In the genomic region with DNA sequence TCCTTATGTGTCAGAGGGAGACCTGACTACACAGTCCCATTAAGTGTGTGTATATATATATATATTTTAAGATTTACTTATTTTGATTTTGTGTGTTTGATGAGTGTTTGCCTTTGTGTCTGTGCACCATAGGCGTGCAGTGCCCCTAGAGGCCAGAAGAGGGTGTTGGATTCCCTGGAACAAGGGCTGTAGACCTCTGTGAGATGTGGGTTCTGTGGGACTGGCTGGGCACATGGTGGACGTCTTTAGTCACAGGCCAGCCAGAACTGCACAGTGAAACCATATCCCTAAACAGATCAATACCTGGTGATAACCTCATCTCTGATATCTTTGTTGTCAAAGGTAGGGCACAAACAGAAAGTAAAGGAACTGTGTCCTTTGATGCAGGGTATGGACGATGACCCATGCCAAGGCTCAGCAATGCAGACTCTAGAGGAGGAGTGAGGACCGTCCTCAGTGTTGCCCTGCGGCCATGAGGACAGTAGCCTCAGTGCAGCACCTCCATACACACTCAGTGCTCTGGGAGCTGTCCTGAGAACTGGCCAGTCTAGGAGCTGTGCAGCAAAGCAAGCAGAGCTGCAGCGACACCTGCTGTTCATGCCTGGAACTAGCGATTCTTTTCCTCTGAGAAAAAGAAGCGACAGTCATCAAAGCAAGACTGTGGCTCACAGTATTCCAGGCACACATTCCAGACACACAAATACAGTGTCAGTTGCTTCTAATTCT, we compare ENCODE assay signal across 8 mouse cellular contexts. TPM values are rescaled to one million over a fixed set of nuclear protein-coding genes. Genes with fewer than 3 reads are reported as not detected.
A peak's percentile ranks its signal among the peaks of the same experiment; 100 is the strongest.
DNase-seq lines count a peak whose midpoint lies in the region.

No protein-coding gene starts in this region.

- intact Hi-C loops in heart, postnatal 14 days (cut with DNase I) = loop anchor here (10.0 kb wide), 1 partner anchor 204 kb away; a partner anchor contains a TSS

- H3K36me3 ChIP-seq in embryonic facial prominence, embryonic 10.5 days (replicated peaks) = peaks cover 89% of the 10 kb centered on the region

- 62% methylated on average over 8 of the region's 8 CpGs for WGBS in embryonic facial prominence, embryonic 10.5 days

- peaks cover 8% of the 10 kb centered on the region; the same call in 1 of the 2 replicates for H3K9me3 ChIP-seq in embryonic facial prominence, embryonic 10.5 days

- no peak overlapping the region for H3K27ac ChIP-seq in embryonic facial prominence, embryonic 10.5 days (replicated peaks)

- no peak overlapping the region for H3K4me3 ChIP-seq in embryonic facial prominence, embryonic 10.5 days

- peaks cover 10% of the 10 kb centered on the region for H3K4me1 ChIP-seq in embryonic facial prominence, embryonic 10.5 days

- peak; percentile 29 to 47 for DNase-seq in CD8-positive naive resting alpha-beta T cell, adult 2 months (ENCODE audit: low read depth in 2 of 2, low spot score in 2 of 2)
- DNase-seq in adrenal gland, postnatal 14 days = peak; percentile 84
- DNase-seq in embryonic facial prominence, embryonic 10.5 days (ENCODE audit: low spot score) = peak; percentile 72
- peak; percentile 61 to 79 for DNase-seq in heart, postnatal 14 days
- DNase-seq in layer of hippocampus, adult 8-10 months (ENCODE audit: low spot score in 2 of 2) = peak; percentile 57 to 83
- peak; percentile 77 for DNase-seq in lung, postnatal 10 days
- DNase-seq in right cerebral cortex, adult 18-20 months = peak; percentile 59
- peak; percentile 79 for DNase-seq in urinary bladder, postnatal 14 days (ENCODE audit: low spot score)

- no peaks in the 10 kb centered on the region for H3K27me3 ChIP-seq in embryonic facial prominence, embryonic 10.5 days (replicated peaks; ENCODE audit: low read depth, poor library complexity, severe bottlenecking)

RNA-seq across cellular contexts. Expression of a gene that starts 40.2 kb away (rescaled TPM):
- not detected in 2 replicates for total RNA-seq in adrenal gland, postnatal 14 days (2021)
- 0.15 and 0.43 TPM in 2 replicates for polyA plus RNA-seq in embryonic facial prominence, embryonic 10.5 days (2016; fragmentation: Nextera tagmentation; extraction: Ambion mirVana)
- not detected for total RNA-seq in heart, postnatal 14 days (2021)
- under 1 TPM in 3 of 4 experiments, not detected in 1; 0.25 to 0.63 (median 0.31) TPM for total RNA-seq in layer of hippocampus, adult 8-10 months (2022)

RNA-seq across cellular contexts. Expression of a gene that starts 51.5 kb away (rescaled TPM):
- 142 and 151 TPM in 2 replicates for total RNA-seq in adrenal gland, postnatal 14 days (2021)
- polyA plus RNA-seq in embryonic facial prominence, embryonic 10.5 days (2016; fragmentation: Nextera tagmentation; extraction: Ambion mirVana) = 15.5 and 15.7 TPM in 2 replicates
- total RNA-seq in heart, postnatal 14 days (2021) = 100 to 1,000 TPM; 114 to 117 TPM
- 100 to 1,000 TPM; 176 to 194 (median 184) TPM for total RNA-seq in layer of hippocampus, adult 8-10 months (2022)
